Mouse (Mus musculus) mesoderm, embryonic 11.5 days (tissue): ENCODE measurements at regions not wholly inside any gene's neighbourhood (a gene's known extent, or its start where the extent isn't known, plus 50 kb on each side); places are given as distances from the start of the nearest gene placed in this dataset.
A peak's percentile ranks its signal among the peaks of the same experiment; 100 is the strongest.

Experiments
- DNase-seq: peaks from one replicate; pipeline ENCODE4 v3.0.0-alpha.2; 2012; ENCODE audit warnings: low read depth, low spot score

- DNase-seq, result no peak
Observed at GRCm38 (mm10) chrX:12219474-12219873, 59.3 kb upstream of the Bcor start.

GRCm38 (mm10) chrX:12224314-12224713 is 64.2 kb upstream of the Bcor start:
- no peak for DNase-seq

- no peak for DNase-seq
Observed at GRCm38 (mm10) chrX:12225116-12225891, 65.1 kb upstream of the Bcor start.

- DNase-seq, result no peak
Observed at GRCm38 (mm10) chrX:12225892-12226206, 65.7 kb upstream of the Bcor start.

GRCm38 (mm10) chrX:12240505-12241011 is 80.4 kb upstream of the Bcor start:
- no peak for DNase-seq

GRCm38 (mm10) chrX:12241751-12242150 is 81.6 kb upstream of the Bcor start:
- DNase-seq, result no peak

- no peak for DNase-seq
Observed at GRCm38 (mm10) chrX:12249071-12249470, 88.9 kb upstream of the Bcor start.

- DNase-seq, result no peak
Observed at GRCm38 (mm10) chrX:12249911-12250310, 89.8 kb upstream of the Bcor start.

- DNase-seq, result peak; percentile 85
Observed at GRCm38 (mm10) chrX:12251853-12252679, 91.9 kb upstream of the Bcor start.

- no peak for DNase-seq
Observed at GRCm38 (mm10) chrX:12252680-12253021, 92.5 kb upstream of the Bcor start.

GRCm38 (mm10) chrX:12256758-12257157 is 96.6 kb upstream of the Bcor start:
- DNase-seq, result no peak

GRCm38 (mm10) chrX:12263834-12264233 is 103.7 kb upstream of the Bcor start:
- DNase-seq, result no peak

GRCm38 (mm10) chrX:12284741-12285140 is 124.6 kb upstream of the Bcor start:
- no peak for DNase-seq

- DNase-seq, result no peak
Observed at GRCm38 (mm10) chrX:12285141-12285540, 125.0 kb upstream of the Bcor start.

- peak; percentile 13 for DNase-seq
Observed at GRCm38 (mm10) chrX:12285976-12286909, 126.1 kb upstream of the Bcor start.

GRCm38 (mm10) chrX:12286910-12287522 is 126.9 kb upstream of the Bcor start:
- DNase-seq, result no peak

GRCm38 (mm10) chrX:12287656-12288561 is 127.8 kb upstream of the Bcor start:
- DNase-seq, result no peak

GRCm38 (mm10) chrX:12288562-12289117 is 128.5 kb upstream of the Bcor start:
- peak; percentile 22 for DNase-seq

- no peak for DNase-seq
Observed at GRCm38 (mm10) chrX:12293146-12293545, 133.0 kb upstream of the Bcor start.

- DNase-seq, result no peak
Observed at GRCm38 (mm10) chrX:12294452-12294851, 134.3 kb upstream of the Bcor start.
